Mouse (Mus musculus) forebrain, embryonic 14.5 days (tissue): Measurements from ENCODE around the gene Arpp21. TPM values are rescaled to one million over a fixed set of nuclear protein-coding genes. Genes with fewer than 3 reads are reported as not detected.

ENCODE experiments used
- ATAC-seq: fragments of 200-750 bp; cut with Nextera tagmentation; 2 replicates; pipeline ENCODE4 v1.8.0; 2017; ENCODE audit warnings: mild to moderate bottlenecking, moderate library complexity
- DNase-seq: peaks from one replicate; pipeline ENCODE4 v3.0.0-alpha.2; 2015; ENCODE audit warnings: low spot score
- H3K27ac ChIP-seq: fragments of 300-500 bp; sonication (generic); 2 replicates; pipeline ENCODE4 v1.5.1; 2014; ENCODE audit warnings: low read depth, mild to moderate bottlenecking, control low read depth, low read length, moderate library complexity
- H3K27me3 ChIP-seq: fragments of 300-500 bp; sonication (generic); replicated peaks from 2 replicates; pipeline ENCODE4 v1.6.1; 2014; ENCODE audit warnings: low read length, control low read depth, mixed read lengths; ENCODE audit not compliant: control insufficient read depth, insufficient read depth
- H3K36me3 ChIP-seq: fragments of 300-500 bp; sonication (generic); 2 replicates; pipeline ENCODE4 v1.6.1; 2014; ENCODE audit warnings: low read length, control low read depth; ENCODE audit not compliant: control insufficient read depth, insufficient read depth
- H3K4me1 ChIP-seq: fragments of 300-500 bp; sonication (generic); 2 replicates; pipeline ENCODE4 v1.6.1; 2014; ENCODE audit warnings: antibody characterized with exemption, low read length, control low read depth; ENCODE audit not compliant: control insufficient read depth, insufficient read depth
- H3K4me2 ChIP-seq: fragments of 300-500 bp; sonication (generic); 2 replicates; pipeline ENCODE4 v1.6.1; 2014; ENCODE audit warnings: mild to moderate bottlenecking, control low read depth, low read length
- H3K4me3 ChIP-seq: fragments of 300-500 bp; sonication (generic); 2 replicates; pipeline ENCODE4 v1.5.1; 2014; ENCODE audit warnings: low read depth, low read length, control low read depth
- H3K9ac ChIP-seq: fragments of 300-500 bp; sonication (generic); 2 replicates; pipeline ENCODE4 v1.6.1; 2014; ENCODE audit warnings: mild to moderate bottlenecking, low read length, control low read depth, moderate library complexity
- H3K9me3 ChIP-seq: fragments of 300-500 bp; sonication (generic); replicated peaks from 2 replicates; pipeline ENCODE4 v1.6.1; 2016; ENCODE audit warnings: low read length, control low read depth, mixed read lengths; ENCODE audit not compliant: control insufficient read depth
- WGBS: fragments of 180-500 bp; shearing (Covaris S2); extraction: QIAGEN DNeasy Blood & Tissue Kit; methylation state at CpG from one replicate; pipeline ENCODE4 v1.1.7; 2014; 5-methylcytosine and 5-hydroxymethylcytosine counted together
- polyA plus RNA-seq: library from polyadenylated mRNA; unstranded; fragments of >200 nt; fragmentation: Nextera tagmentation; extraction: Ambion mirVana; gene quantifications from 2 replicates; pipeline ENCODE4 v1.2.1, GENCODE M21; 2014

The Arpp21 gene
- polyA plus RNA-seq, 1 experiment from 2014 or later: 29.2 TPM

DNA sequence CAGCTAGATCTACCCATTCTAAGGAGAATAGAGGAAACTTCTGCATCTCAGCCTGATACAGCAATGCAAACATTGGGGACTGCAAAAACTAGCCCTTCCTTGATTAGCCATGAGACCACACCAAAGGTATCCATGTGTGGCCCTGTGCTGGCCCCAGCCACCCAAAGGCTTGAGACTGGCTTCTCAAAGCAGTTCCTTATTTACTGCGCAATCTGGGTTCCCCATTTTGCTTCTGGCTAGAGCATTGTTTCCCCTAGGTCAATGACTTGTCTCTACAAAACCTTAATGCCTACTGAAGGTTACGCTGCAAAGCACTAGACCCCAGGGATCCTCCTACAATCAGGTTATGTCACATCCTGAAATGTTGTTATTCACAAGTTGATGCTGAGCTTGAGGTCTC, 156.8 kb downstream of the Arpp21 start:
- Histone ChIP-seq H3K36me3 (no peaks in the 10 kb centered on the region), H3K9ac (no peak overlapping the region), H3K9me3 (no peaks in the 10 kb centered on the region), H3K4me3 (no peak overlapping the region), H3K4me2 (no peak overlapping the region), H3K4me1 (peaks cover 15% of the 10 kb centered on the region; the same call in 1 of the 2 replicates), H3K27me3 (no peaks in the 10 kb centered on the region), H3K27ac (no peak overlapping the region)
- WGBS: 94% methylated on average over 2 of the region's 2 CpGs
- ATAC-seq: no peak
- DNase-seq: no peak

DNA sequence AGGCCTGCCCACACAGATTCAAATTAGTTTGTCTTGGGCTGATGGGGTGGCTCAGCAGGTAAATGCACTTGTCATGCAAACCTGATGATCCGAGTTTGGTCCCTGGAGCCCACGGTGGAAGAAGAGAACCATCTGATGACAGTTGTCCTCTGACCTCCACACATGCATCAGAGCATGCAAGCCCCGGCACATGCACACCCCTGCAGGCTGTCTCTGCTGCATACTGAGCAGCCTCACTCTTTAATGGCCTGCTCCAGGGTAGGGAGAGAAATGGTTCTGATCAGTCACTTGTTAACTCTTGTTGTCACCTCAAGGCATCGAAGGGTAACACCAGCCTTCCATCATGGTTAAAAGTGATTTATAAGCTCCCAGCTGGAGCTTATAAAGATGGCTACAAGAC, 157.3 kb downstream of the Arpp21 start:
- no peak overlapping the region for H3K4me3 ChIP-seq
- no peaks in the 10 kb centered on the region for H3K9me3 ChIP-seq
- WGBS: 88% methylated on average over 4 of the region's 4 CpGs
- H3K4me2 ChIP-seq: no peak overlapping the region
- no peaks in the 10 kb centered on the region for H3K27me3 ChIP-seq
- H3K9ac ChIP-seq: no peak overlapping the region
- no peaks in the 10 kb centered on the region for H3K36me3 ChIP-seq
- H3K4me1 ChIP-seq: peaks cover 15% of the 10 kb centered on the region; the same call in 1 of the 2 replicates
- no peak overlapping the region for H3K27ac ChIP-seq
- DNase-seq (no peak), ATAC-seq (no peak)

DNA sequence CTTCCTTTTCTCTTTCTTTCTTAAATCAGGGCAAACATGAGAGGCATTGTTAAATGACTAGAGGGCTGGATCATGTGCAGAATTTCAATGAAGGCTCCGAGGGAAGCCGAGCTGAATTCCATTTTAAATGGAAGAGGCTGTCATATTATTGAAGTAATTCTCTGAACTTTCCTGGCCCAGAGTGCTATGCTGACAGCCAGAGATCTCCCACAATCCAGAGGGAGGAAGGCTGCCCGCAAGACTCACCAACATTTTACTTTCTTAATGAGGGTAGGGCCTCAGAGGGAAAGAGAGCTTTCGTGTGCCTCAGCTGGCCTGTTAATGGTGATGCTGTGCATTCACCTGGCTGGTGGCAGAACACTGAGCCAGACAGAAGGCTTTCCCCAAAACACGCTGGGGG, 160.5 kb downstream of the Arpp21 start:
- no peak overlapping the region for H3K4me3 ChIP-seq
- WGBS: 21% methylated on average over 5 of the region's 5 CpGs
- H3K27me3 ChIP-seq: no peaks in the 10 kb centered on the region
- no peak overlapping the region for H3K9ac ChIP-seq
- DNase-seq (no peak), ATAC-seq (peak; percentile 67)
- no peak overlapping the region for H3K4me2 ChIP-seq
- H3K36me3 ChIP-seq: no peaks in the 10 kb centered on the region
- no peaks in the 10 kb centered on the region for H3K9me3 ChIP-seq
- peak overlapping the region; percentile 69; the same call in 1 of the 2 replicates for H3K27ac ChIP-seq
- H3K4me1 ChIP-seq: peaks cover 15% of the 10 kb centered on the region; the same call in 1 of the 2 replicates

DNA sequence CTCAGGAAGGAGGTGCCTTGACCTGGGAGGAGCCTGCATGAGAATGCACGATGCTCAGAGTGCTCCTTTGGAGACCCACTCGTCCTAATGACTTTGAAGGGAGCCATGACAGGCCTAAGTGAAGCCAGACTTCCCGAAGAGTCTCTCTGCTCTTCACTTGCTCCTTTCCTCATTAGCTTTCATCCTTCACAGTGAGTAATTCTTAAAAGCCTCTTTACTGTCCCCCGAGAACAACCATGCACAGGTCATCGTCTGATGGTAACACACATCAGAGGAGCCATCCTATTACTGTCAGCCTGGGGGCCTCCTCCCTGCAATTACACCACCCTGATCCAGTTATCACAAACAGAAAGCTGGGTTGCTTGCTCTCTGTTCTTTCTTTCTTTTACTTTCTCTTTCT, 160.9 kb downstream of the Arpp21 start:
- peaks cover 15% of the 10 kb centered on the region; the same call in 1 of the 2 replicates for H3K4me1 ChIP-seq
- no peak overlapping the region for H3K4me2 ChIP-seq
- WGBS: 14% methylated on average over 5 of the region's 5 CpGs
- peak overlapping the region; percentile 69; the same call in 1 of the 2 replicates for H3K27ac ChIP-seq
- H3K4me3 ChIP-seq: no peak overlapping the region
- H3K9ac ChIP-seq: no peak overlapping the region
- no peaks in the 10 kb centered on the region for H3K9me3 ChIP-seq
- peak; percentile 83 for ATAC-seq
- no peaks in the 10 kb centered on the region for H3K27me3 ChIP-seq
- no peaks in the 10 kb centered on the region for H3K36me3 ChIP-seq
- peak; percentile 62 for DNase-seq

DNA sequence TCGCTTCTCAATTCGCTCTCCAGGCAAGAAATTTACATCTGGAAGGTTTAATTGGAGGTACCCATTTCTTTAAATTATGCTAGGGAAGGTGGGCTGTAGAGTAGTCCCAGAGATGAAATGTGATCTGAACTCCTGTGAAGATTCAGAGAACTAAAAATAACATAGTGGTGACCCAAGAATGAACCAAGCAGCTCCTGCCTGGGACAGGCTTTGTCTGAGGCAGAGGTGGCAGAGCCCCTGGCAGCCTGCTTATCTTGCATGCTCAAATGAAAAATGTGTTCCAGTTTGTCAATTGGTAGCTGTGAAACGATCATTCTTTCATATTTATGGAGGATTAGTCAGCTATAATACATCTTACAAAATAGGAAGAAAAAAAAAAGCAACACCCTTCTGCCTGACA, 164.4 kb downstream of the Arpp21 start:
- peaks cover 15% of the 10 kb centered on the region; the same call in 1 of the 2 replicates for H3K4me1 ChIP-seq
- 35% methylated on average over 3 of the region's 3 CpGs for WGBS
- no peaks in the 10 kb centered on the region for H3K27me3 ChIP-seq
- H3K9ac ChIP-seq: no peak overlapping the region
- no peak overlapping the region for H3K4me2 ChIP-seq
- no peak overlapping the region for H3K4me3 ChIP-seq
- no peak overlapping the region for H3K27ac ChIP-seq
- no peak for DNase-seq
- H3K36me3 ChIP-seq: no peaks in the 10 kb centered on the region
- ATAC-seq: no peak
- no peaks in the 10 kb centered on the region for H3K9me3 ChIP-seq

DNA sequence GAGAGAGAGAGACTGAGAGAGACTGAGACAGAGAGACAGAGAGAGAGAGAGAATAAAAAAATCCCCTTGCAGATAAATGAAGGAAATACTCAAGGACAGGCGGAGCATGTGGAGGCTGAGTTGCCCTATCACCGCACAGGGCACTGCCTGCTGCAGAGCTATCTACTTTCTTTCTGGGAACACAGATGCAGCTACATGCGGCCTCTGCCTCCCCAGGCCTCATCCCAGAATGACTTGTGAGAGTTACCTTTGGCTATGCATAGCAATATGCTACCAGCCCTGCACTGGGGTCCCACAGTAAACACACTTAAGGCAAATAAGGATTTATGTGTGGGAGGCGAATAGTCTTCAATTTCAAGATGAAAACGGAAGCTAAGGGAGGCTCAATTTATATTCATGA, 164.8 kb downstream of the Arpp21 start:
- Histone ChIP-seq H3K4me1 (peaks cover 15% of the 10 kb centered on the region; the same call in 1 of the 2 replicates), H3K27ac (no peak overlapping the region; the same call in 1 of the 2 replicates), H3K9me3 (no peaks in the 10 kb centered on the region), H3K9ac (no peak overlapping the region), H3K27me3 (no peaks in the 10 kb centered on the region), H3K36me3 (no peaks in the 10 kb centered on the region), H3K4me2 (no peak overlapping the region), H3K4me3 (no peak overlapping the region)
- DNase-seq (no peak), ATAC-seq (no peak)
- WGBS: 57% methylated on average over 5 of the region's 5 CpGs

DNA sequence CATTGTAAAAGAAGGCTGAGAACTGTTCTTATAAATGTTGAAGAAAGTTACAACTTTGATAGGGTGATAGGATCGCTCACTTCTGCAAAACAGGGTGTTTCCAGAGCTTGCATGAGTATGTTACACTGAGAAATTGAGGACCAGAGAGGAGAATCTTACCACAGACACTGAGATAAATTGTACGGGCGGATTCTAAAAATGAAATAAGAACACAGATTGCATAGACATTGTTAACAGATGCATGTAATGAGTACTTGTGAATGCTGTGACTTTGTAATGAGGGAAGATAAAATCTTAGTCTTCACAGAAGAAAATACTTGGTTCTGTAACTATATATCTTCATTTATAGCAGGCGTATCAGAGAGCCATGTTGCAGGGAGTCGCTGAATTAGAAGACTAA, 167.5 kb downstream of the Arpp21 start:
- Histone ChIP-seq H3K36me3 (no peaks in the 10 kb centered on the region), H3K4me3 (no peak overlapping the region), H3K4me2 (no peak overlapping the region), H3K4me1 (no peaks in the 10 kb centered on the region; the same call in 1 of the 2 replicates), H3K27me3 (no peaks in the 10 kb centered on the region), H3K9me3 (no peaks in the 10 kb centered on the region), H3K9ac (no peak overlapping the region), H3K27ac (no peak overlapping the region)
- ATAC-seq (no peak), DNase-seq (no peak)
- 91% methylated on average over 5 of the region's 5 CpGs for WGBS

DNA sequence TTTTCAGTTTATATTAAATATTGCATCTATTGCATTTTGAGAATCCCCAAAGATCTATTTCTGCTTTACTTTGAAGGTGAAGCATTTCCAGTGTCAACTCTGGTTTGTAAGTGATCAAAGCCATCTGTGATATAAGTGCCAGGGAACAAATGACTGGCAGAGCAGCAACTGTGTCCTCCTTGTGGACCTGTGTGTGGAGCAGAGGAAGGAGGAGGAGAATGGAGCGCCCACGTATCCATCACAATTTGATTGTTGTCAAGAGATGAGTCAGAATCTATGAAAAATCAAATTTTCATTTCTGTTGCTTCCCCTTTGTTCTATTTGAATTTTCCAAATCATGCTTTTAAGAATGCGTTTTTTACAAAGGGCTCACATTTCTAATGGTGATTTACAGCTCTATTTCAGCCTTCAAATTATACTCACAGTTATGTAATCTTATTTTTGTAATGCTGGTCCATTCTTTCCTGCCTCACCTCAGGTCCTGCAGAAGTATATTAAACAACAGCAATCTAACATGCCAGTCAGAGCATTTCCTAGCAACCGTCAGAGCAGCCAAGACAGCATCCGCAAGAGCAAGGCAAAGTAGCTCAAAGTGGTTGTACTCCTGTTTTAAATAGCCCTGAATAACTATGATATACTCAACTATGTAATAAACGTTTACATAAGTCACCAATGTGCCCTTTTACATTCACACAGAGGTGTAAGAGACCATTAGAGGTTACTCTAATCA, 174.9 kb downstream of the Arpp21 start:
- H3K9me3 ChIP-seq: no peaks in the 10 kb centered on the region
- H3K9ac ChIP-seq: no peak overlapping the region
- H3K27me3 ChIP-seq: no peaks in the 10 kb centered on the region
- H3K4me3 ChIP-seq: no peak overlapping the region
- WGBS: 65% methylated on average over 6 of the region's 6 CpGs
- H3K4me1 ChIP-seq: no peaks in the 10 kb centered on the region
- DNase-seq (no peak), ATAC-seq (peak; percentile 46; the same call in 1 of the 2 replicates)
- no peak overlapping the region for H3K27ac ChIP-seq
- H3K36me3 ChIP-seq: no peaks in the 10 kb centered on the region
- no peak overlapping the region for H3K4me2 ChIP-seq

DNA sequence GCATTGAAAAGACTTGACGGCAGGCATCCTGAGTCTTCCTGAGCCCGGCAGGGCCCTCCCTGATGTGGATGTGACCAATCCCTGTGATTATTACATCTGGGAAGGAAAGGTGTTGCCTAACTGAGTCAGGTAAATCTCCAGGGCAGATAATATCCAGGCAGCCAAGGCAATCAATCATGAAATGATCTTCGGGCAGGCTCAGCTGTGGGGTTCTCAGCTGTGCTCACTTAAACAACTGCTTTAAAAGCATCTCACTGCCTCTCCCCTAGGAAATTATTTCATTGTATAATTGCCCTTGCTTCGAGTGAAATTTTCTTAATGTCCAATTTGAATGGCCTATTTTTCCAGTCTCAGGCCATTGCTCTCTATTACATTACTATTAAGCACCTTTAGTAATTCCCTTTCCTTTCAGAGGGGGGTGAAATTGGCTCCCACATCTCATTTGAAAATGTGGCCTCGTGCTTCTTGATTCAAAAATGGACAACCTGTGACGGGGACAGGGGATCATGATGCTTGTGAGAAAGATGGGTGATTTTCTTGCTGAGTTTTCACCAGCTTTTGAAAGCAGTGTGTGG, 180.8 kb downstream of the Arpp21 start:
- Histone ChIP-seq H3K9me3 (no peaks in the 10 kb centered on the region), H3K27me3 (no peaks in the 10 kb centered on the region), H3K27ac (no peak overlapping the region), H3K4me3 (no peak overlapping the region), H3K4me1 (no peaks in the 10 kb centered on the region), H3K4me2 (no peak overlapping the region), H3K36me3 (no peaks in the 10 kb centered on the region), H3K9ac (no peak overlapping the region)
- no peak for ATAC-seq
- 76% methylated on average over 6 of the region's 6 CpGs for WGBS
- DNase-seq: no peak
